Mouse (Mus musculus): ENCODE measurements around the gene Nup54.

Nup54 gene

DNA sequence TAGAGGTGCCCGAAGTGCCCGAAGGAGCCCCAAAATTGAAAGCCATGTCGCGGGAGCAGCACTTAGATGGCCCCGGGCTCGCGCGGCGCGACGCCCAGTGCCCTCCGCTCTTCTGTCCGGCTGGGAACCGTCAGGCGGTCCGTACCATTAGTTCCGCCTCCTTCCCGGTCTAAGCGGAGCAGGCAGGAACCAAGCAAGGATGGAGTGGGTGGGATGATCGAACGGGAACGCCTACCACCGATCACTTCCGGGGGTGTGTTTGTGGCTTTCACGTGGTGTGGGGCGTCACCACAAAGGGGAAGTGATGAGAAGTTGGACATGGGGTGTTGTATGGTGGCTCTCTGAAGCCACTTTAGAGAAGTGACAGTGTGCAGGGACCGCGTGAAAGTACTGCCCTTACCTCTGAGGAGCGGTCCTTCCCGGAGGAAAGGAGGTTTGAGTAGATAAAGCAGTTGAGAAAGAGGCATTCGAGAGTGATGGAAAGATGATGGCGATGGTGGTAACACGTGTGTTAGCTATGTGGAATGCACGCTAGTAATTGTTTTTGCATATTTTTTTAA, at the start of gene Nup54:
Gene Nup54, minus strand, starts transcription at position 195 of the 560 bp plus-strand sequence.
- peak; percentile 93 for DNase-seq

DNA sequence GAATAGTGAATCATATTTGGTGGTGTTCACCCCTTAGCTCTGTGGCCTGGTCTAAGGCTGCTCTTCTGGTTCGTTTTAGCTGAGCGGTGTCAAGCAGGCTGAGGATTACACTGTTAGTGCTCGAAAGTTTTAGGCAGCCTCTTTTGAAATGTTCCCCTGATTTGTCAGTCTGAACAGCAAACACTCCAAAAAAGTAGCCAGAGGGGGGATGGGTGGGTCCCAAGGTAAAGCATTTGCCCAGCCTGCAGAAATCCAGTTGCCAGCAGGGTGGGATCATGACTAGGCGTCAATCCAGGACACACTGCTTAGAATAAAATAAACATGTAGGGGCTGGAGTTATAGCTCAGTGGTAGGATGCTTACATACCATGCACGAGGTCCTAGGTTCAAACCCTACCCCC, 37.8 kb upstream of the Nup54 start:
- no peak for DNase-seq

DNA sequence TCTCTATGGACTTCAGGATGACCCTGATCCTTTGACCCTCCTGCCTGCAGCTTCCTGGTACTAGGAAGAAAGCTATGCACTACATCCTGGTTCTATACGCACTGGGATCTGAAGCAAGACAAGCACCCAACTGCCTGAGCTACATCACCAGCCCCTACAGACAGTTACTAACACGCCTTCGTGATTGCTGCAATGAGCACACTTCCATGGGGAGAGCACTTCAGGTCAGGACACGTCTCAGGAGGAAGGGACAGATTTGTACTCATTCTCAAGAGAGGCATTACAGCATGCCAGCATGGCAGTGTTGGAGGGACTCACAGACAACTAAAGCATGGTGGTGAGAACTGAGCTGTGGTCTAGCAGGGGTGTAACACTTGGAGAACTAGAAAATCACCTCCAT, 36.5 kb upstream of the Nup54 start:
- DNase-seq = no peak

DNA sequence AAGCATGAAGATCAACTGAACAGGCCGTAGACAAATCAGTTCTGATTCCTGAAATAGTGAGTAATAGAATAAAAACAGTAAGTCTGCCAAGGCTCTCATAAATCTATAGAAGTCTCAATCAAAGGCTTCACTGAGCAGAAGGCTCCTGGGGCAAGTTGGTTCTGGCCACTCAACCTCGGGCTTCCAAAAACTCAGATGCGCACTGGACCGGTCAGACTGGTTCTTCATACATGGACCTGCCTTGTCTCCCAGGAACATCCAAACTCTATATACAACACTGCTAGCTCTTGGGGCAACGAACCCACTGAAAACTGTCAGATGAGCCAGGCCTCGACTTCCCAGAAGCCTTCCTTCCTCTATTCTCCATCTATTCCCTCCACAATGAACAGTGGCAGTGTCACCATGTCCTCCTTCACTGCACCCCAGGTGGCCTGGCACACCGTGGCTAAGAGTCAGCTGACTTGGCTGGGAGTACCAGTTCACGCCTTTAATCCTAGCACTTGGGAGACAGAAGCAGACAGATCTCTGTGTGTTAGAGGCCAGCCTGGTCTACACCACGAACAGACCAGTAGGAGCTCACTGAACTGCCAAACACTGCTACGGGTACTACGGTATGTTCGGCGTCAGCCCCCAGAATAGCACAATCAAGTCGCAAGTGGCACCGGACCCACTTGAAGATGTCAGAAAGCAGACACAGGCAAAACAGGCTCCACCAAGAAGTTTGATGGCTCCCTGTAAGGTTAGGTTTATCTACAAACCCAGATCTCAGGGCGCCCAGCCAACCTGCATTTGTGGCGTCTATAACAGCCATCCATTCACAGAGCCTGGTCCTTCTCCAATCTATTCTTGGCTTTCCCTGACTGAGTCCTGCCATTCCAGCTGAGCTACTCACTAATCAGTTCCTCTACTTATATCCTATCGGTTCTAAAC, 34.4 kb upstream of the Nup54 start:
- DNase-seq = no peak

DNA sequence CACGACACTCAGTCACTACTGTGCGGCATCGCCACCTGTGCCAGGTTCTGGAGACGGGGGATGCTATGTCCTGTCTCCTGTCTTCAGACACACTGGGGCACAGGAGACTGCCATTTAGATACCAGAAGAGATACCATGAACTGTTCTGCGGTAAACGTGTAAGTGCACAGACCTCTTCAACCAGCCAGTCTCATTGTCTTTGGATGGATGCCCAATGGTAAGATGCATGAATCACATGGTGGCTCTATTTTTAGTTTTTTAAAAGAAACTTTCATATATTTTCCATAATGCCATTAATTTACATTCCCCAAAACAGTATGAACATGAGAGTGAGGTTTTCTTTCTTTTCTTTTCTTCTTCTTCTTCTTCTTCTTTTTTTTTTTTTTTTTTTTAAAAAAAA, 33.2 kb upstream of the Nup54 start:
- DNase-seq = no peak

DNA sequence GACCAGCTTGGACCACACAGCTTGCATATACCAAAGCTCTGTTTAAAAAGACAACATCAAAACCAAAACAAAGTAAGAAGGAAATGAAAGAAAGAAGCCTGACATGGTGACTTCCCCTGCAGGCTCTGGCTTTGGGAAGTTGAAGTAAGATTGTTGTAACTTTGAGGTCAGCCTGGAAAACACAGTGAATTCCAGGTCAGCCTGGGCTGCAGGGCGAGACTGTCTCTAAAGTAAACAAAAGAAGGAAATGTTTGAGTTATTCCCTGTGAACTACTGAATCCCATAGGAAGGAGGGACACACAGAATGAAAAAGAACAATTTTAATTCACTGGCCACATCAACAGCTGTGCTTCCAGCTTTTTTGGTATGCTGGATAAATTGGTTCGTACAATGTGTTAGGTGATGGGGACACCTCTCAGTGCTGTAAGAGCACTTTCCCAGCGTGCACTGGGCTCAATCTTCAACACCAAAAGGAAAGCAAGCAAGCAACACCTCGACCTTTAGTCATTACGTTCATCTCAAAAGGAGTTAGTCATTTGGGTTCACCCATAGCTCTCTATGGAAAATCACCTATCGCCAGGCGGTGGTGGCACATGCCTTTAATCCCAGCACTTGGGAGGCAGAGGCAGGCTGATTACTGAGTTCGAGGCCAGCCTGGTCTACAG, 32.2 kb upstream of the Nup54 start:
- no peak for DNase-seq

DNA sequence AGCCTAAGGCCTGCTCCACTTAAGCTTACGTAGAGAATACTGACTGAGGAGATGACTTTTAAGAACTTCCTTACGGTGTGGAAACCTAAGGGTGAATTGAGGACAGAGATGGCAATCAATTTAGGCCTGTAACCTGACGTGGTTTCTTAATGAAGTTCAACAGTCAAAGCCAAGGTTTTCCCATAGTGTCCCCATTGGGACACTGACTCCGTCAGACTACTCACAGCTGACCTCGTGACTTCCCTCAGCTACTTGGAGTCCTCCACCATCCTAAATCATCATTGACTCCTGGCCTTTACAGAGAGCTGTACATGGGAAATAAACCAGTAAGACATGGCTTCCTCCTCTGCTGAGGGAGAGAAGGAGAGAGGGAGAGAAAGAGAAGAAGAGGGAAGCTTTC, 30.5 kb upstream of the Nup54 start:
- DNase-seq = no peak

DNA sequence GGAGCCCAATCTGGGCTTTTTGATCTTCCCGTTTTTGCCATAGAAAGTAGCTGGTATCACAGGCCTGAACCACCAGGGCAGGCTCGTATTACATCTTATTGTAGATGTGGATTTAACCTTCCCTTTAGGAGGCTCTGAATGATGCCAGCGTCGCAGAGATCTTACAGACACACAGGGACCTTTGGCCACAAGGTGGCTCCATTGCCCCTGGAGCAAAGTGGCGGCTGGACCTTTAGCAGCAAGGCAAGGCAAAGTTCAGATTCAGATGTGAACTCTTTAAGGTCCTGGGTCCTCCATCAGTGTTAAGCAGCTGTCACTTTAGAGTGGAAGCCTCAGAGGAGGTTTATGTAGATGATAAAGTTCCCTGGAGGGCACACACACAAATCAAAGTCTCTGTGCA, 26.3 kb upstream of the Nup54 start:
- peak; percentile 25 to 64 for DNase-seq

DNA sequence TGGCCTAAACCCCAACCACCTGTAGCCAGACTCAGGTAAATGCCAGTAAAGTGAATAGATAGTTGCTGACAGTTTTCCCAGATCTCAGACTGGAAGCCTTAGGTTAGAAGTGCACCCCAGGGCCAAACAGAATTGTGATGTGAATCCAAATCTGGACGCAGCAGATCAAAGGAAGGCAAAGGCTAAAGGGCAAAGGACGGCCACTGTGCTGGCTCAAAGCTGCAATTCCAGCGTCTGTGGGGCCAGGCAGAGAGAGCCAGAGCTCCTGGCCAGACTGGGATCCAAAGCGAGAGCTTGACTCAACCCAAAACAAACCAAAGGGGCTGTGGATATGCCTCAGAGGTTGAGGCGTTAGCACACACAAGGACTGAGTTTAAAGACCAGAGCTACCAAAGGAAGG, 23.7 kb upstream of the Nup54 start:
- no peak for DNase-seq

DNA sequence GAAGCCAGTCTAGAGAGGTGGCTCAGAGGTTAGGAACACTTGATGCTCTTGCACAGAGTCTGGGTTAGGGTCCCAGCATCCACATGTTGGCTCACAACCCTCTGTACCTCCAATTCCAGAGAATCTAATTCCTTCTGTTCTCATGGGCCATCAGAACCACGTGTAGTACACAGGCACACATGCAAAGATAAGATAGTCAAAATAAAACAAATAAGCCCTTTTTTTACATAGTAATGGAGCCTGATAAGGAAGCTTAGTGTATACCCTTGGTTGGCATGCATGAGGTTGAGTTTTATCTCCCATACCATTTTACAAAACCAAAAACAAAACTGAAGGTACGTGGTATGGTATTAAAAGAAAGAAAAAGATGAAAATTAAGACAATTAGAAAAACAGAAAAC, 22.4 kb upstream of the Nup54 start:
- no peak for DNase-seq

DNA sequence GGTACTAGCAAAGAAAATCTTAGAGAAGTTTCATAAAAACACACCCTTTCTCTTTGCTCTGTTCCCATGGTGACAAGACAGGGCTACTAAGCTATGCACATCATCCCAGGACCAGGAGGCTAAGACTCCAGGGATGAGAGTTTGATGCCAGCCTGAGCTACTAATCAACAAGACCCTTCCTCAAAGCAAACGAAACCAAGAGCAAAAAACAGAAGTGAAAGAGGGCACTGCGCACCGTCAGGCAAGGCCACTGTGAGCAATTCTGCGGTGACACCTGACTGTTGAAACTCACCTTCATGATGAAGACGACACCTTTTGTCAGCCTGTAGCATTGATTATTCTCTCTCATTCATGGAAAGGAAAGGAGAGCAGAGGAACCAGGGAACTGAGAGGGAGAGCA, 17.9 kb upstream of the Nup54 start:
- no peak for DNase-seq

DNA sequence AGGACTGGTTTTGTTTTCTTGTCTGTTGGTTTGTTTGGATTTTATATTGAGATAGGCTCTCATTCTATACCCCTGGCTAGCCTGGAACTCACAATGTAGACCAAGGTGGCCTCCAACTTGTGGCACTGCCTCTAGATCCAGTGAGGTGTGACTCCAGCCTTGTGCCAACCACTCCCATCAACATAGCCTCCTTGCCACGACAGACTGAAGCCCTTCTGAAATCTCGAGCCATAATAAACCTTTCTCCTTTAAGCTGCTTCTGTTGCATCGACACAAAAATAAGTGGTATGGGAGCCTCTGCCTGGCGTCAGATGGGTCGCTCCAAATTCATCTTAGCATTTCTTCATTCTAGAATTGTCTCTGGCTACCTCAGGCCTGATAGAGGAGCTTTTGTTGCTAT, 11.7 kb upstream of the Nup54 start:
- no peak for DNase-seq

DNA sequence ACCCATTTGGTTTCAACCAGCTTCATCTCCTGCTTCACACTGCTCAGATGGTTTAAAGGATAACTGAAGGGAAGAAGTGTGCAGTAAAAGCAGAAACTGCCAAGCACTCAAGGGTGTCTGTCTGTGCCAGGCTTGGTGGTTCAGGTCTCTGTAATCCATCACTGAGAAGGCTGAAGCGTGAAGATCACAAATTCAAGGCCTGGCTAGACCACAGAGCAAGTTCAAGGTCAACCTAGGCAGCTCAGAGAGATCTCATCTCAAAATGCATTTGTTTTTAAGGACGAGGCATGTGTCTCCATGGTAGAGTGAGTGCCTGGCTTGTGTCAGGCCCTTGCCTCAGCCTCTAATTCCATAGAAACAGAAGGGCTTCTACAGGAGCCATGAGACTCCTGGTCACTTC, 10.0 kb upstream of the Nup54 start:
- DNase-seq = no peak

DNA sequence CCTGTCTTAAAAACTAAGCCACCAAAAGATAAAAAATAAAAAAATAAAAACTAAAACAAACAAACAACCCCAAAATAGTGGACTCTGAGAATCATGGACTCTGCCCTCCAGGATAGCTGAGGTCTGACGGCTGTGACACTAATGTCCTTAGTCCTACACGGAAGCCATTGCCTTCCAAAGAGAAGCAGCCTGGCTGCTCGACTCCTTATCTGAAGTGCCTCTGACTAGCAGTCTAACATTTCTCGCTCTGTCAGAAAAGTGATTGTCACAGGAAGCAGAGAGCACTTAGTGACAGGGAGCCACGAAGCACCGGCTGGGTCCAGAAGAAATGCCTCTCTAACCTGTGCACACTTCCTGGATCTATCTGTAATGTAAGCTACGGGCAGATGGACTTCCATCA, 7.9 kb upstream of the Nup54 start:
- DNase-seq = no peak

DNA sequence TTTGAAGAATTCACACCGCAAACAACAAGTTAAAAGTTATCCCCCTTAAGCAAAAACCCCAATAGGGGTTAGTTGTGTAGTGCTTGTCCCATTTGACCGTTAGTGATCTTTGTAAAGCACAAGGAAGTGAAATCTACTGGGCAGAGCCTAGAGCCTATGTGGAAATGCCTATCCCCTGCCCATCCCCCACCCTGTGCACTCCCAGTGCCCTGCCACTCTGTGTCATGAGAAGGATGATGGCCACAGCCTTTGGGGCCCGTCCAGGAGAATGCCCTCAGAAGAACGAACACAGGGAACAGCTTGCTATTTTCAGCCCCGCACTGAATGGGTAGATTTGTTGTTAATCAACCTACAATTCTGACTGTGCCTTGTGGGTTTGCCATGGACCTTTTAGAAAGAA, 6.5 kb upstream of the Nup54 start:
- peak in 1 of 2 experiments; percentile 16 for DNase-seq

DNA sequence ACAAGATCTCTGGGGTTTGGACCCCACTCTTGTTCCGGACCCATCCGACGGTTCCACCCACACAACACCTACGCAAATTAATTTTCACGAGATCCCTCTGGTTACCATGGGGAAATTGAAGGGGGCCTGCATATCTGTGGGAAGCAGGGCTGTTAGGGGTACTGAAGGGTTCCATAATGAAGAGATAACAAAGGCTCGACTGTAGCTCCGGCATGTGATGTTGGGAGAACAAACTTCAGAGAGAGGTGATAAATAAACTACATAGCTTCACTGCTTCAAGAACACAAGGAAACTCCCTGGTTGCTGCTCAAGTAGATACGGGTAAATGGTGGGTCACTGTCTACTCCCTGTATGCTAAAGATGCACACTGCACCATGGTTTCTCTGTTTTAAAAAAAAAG, 3.5 kb upstream of the Nup54 start:
- no peak for DNase-seq

DNA sequence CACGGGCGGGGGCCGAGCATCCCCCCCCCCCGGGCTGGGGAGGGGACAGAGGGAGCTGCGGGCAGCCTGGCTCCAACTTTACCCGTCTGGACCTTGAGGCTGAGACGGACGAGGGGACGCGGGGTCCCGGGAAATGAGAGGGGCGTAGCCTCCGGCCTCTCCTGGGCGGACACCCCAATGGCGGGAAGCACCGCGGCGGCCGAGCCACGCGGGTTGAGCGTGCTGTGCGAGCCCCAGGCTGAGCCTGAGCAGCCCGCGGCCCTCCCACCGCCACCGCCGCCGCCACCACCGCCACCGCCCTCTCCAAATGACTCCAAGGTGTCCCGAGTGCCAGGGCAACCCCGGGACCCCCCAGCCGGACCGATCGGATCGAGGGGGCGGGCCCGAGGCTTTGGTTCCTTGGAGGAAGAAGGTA, 441 bp downstream of the Nup54 start:
- no peak for DNase-seq

DNA sequence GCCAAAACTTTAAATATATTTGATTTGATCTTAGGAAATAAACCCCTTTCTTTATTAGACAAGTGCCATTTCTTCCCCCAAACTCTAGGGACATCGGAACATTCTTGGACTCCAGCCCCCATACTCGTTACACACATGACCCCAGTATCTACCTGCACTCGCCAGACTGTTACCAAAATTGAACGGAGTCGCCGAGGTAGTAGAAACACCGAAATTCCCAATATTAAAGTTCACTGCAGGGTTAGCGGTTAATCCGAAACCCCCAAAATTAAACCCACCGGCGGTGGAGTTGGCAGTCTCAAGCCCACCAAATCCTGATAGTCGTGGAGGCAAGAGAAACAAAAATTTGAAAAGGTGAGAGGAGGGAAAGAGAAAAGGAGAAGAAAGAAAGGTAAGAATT, 949 bp downstream of the Nup54 start:
- no peak for DNase-seq

DNA sequence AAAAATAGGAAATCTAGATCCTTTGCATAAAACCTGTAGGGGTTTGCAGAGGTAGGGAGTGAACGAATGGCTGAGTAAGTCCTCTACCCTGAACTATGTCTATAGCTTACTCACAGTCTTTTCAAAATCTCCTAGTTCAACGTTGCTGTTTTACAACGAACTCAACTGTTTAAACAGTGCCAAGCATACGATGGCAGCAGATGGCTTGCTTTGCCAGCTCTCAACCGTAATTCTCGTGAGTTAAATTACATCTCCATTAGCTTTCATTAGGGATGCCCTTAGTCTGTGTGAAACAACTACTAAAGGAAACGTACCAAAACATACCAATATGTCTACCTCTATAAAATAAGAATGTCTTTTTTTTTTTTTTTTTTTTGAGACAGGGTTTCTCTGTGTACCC, 3.4 kb downstream of the Nup54 start:
- no peak for DNase-seq

DNA sequence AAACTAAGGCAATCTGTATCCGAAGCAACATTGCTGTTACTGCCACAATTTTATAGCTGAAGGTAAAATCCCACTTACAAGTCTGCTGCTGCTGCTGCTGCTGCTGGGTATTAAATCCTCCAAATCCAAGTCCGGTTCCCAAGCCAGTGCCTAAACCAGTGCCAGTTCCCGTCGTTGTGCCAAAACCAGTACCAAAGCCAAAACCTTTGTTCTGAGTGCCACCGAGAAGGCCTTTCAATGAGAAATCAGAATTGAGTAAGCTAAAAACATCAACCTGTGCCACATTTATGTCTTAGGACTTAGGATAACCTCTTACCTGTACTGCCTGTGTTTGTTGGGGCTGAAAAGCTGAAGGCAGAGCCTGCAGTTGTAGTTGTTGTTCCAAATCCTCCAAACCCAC, 4.3 kb downstream of the Nup54 start:
- DNase-seq = no peak

DNA sequence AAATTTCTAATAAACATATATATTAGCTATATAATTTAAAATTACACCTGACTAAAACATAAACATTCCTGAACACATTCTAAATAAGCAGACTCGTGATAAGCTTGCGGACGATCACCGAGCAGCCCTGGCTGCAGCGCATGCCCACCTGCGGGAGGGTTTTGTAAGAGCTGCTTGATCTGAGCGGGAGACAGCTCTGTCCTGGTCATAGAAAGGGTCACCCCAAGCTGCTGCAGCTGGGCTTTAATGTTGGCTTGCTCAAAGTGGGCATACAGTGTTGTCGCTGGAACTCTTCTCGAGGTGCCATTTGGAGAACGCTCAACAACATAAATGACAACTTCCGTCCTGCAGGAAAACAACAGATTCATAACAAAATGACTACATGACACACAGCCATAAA, 10.9 kb downstream of the Nup54 start:
- no peak for DNase-seq

DNA sequence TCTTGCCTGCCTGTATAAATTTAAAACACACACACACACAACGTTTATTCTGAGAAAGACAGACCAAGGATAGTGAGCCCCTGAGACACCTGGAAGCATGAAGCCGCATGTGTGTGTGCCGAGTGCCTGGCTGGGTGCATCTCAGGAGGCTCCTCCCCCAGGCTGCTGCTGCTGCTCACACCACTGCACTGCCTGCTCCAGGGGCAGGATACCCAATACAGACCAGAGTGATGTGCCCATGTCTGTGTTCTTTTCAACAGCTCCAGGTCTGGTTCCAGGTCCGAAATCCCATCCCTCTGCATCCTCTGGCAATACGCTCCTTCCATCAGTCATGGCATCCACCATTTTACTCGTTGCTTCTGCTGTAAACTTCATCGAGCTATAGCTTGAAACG, 21.0 kb downstream of the Nup54 start:
- DNase-seq = no peak

DNA sequence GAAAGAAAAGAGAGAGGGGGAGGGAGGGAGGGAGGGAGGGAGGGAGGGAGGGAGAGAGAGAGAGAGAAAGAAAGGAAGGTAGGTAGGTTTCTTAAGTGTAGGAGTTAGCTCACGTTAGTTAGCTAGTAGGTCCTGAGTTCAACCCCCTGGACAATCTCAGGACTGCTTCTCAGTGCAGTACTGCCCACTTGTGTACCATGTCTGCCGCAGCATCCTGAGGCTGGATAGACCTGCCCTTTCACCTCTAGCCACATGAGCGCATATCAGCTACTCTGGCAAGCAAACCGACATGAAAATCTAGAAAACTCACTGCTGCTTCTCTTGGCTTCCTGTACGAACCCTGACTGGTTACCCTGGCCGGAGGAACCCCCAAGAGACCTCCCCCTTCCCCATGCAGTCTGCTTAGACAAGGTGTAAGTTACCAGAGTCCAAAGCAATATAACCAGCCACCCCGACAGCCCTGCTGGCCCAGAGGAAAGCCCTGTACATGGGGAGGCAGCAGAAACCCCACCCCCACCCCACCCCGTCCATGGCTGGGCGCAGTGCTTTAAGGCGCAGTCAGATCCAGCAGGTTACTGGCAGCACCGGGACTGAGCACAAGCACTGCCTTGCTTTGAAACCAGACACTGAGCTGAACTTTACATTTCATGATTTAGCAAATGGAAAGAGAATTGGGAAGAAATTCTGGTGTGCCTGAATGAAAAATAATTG, 21.6 kb downstream of the Nup54 start:
- DNase-seq = no peak
